Mouse (Mus musculus) heart, adult 8-10 months (tissue): ENCODE results near the gene Msl1. TPM values are rescaled to one million over a fixed set of nuclear protein-coding genes. Genes with fewer than 3 reads are reported as not detected.

Experiments
- DNase-seq: peaks from one replicate; pipeline ENCODE4 v3.0.0; 2022; ENCODE audit warnings: low spot score
- total RNA-seq, 4 experiments: library from RNA; stranded (reverse); gene quantifications; 2 replicates each; pipeline ENCODE4 v1.2.4; 2022

Gene Msl1
- total RNA-seq, 4 experiments from 2014 or later: 72.1 to 84.3 (median 78.7) TPM

DNA sequence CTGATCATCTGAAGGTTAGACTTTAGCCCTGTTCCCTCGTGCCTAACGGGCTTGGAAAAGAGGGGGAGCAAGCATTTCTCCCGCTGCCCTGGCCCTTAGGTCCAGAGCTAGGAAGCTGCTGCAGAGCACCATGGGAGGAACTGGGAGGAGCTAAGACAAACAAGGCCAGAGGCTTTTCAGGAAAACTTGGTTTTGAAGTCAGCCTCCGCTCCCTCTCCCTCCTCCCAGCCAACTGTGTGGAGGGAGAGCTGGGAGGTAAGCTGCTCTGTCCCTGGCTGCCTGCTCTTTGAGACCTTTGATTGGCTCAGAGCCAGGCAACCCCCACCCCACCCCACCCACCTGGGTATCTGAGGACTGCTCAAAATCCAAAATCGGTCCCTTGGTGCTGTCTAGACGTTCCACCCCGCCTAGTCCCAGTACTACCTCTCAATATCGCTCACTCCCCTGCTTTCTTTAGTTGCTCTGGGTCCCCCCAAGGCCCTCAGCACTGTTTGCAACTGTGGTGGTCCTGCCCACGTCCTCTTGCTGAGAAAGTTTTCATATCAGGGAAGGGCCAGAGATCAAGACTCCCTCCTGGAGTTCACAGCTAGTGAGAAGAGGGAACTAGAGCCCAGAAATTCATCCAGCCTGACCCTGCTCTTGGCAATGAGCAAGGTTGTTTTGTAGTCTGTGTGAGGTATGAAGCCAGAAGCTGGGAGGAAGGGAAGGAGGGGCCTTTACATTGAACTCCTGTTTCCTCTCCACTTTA, 18.3 kb upstream of the Msl1 start:
- DNase-seq: peak; percentile 87

- DNase-seq: no peak
Observed at GRCm38 (mm10) chr11:98777888-98778287, 17.4 kb upstream of the Msl1 start.

DNA sequence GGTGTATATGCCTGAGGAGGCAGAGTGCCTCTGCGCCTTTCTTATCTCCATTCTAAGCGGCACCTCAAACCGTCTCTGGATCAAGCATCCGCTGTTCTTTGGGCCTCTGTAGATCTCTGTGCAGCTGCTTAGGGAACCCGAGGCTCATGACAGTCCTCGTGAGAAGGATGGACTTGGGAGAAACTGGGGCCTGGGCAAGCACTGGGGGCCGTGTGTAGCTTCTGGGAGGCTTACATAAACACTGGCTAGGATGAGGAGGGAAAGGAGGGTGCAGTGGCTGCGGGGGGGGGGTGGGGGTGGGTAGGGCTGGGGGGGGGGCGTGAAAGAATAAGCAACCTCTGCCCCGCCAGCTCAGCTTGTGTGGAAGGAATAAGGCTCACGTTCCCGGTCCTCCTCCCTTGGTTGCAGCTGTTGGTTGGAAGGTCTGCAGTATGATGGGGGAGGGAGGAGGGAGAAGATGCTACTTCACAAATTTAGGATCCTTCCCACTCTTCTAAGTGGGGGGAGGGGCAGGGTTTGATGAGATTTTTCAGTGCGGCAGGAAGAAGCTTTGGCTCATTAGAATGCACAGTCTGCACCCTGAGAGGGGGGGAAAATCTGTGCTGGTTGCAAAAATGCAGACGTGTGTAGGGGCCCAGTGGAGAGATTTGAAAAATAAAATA, 13.3 kb upstream of the Msl1 start:
- no peak for DNase-seq

GRCm38 (mm10) chr11:98782651-98783235, 12.6 kb upstream of the Msl1 start:
- DNase-seq: no peak

- DNase-seq: peak; percentile 98
Observed at GRCm38 (mm10) chr11:98783236-98783696, 12.1 kb upstream of the Msl1 start.

DNA sequence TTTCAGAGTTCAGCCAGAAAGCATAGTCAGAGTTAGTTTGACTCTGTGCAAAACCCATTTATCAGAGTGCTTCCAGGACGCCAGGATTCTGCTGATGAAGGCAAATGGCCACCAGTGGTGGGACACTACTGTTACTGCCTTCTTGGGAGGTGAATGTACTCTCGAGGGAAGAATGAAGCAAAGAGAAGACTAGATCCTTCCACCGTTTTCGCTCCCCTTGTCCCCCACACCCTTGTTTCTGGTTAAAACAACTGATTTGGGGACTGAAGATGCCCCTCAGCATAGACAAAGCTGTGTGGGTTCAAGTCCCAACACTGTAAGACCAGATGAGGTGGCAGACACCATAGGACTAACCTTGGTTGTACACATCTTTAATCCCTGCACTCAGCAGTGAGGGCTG, 11.2 kb upstream of the Msl1 start:
- no peak for DNase-seq

DNA sequence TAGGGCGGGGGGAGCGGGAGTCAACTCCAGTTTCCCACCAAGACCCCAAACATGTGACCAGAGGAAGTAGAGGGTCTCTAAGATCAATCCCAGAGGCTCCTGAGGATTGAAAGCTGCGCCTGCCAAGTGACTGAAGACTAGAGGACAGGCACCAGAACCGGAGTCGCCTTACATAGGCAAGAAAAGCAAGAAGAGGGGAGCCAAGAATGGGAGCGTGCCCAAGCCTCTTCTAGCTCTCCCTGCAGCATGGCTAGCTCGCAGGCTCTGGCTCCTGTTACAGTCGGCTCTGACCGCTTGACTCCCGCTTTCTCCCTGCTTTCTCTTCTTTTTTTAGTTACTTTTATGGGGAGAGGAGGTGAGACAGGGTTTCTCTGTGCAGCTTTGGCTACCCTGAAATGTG, 10.1 kb upstream of the Msl1 start:
- DNase-seq: no peak

- DNase-seq: peak; percentile 93
Observed at GRCm38 (mm10) chr11:98785772-98786281, 9.5 kb upstream of the Msl1 start.

DNA sequence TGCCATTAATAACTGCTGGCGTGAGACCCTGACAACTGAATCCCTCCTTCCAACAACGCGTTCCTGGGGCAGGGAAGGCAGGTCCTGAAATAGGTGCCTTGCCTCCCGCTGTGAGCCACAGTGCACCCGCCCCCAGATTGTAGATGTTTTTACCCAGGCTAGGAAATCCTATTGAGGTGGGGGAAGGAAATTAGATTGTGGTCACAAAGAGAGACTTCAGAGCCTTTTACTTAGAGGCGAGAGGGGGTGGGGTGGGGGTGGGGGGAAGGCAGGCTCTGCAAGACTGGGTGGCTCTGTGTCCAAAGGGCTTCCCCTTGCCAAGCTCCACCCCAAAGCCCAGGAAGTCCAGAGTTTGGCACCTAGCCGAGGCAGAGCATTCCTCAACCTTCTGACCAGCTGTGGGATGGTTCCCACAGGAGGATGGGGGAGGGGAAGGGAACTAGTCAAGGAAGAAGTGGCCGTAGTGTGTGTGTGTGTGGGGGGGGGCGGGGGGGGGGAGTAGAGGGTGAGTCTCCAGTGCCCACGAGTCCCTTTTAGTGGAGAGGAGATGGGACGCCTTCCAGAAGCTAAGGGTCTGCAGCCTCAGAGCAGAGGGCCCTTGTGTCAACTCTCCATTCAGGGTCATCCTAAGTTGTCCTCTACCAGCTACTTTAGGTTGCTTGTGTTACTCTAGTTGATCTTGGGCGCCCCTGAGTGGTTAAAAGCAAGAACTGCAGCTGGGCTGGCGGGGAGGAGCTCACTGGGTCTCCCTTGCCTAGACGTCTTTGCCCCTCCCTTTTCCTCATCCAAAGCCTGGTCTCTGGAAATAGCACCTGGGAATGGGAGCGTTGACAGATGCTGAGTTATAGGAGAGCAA, 8.7 kb upstream of the Msl1 start:
- peak; percentile 100 for DNase-seq

DNA sequence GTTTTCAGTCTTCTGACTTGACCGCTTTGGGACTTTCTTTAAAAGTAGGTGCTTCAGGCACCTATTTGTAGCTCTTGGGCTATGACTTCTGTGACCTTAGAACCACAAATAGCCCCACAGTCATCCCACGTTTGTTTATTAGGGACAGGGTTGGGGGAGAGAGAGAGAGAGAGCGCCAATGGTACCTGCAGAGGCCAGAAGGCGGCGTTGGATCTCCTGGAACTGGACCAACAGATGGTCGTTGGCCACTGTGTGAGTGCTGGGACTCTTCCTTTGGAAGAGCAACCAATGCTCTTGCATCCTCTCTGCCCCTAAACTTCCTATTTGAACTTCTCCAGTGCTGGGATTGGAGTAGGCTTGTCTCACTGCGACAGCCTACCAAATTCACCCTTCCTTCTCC, 8.1 kb upstream of the Msl1 start:
- DNase-seq: no peak

- DNase-seq: no peak
Observed at GRCm38 (mm10) chr11:98787691-98788090, 7.6 kb upstream of the Msl1 start.

DNA sequence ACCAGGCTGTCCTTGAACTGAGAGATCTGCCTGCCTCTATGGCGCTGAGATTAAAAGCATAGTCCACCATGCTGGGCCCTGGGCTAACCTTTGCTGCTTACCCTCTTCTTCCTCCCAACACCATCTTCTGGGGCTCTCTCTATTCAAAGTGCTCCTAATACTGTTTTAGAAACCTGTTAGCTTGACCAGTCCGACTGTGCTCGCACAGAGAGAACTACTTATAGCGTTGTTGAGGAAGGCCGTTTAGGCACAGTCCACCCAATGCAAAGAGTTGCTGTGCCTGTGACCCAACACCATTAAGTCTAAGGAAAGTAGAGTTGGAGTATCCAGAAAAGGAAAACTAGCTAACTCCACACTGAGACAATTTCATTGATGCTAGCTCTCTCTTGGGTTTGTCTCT, 7.2 kb upstream of the Msl1 start:
- DNase-seq: no peak

- peak; percentile 97 for DNase-seq
Observed at GRCm38 (mm10) chr11:98788550-98789218, 6.6 kb upstream of the Msl1 start.

DNA sequence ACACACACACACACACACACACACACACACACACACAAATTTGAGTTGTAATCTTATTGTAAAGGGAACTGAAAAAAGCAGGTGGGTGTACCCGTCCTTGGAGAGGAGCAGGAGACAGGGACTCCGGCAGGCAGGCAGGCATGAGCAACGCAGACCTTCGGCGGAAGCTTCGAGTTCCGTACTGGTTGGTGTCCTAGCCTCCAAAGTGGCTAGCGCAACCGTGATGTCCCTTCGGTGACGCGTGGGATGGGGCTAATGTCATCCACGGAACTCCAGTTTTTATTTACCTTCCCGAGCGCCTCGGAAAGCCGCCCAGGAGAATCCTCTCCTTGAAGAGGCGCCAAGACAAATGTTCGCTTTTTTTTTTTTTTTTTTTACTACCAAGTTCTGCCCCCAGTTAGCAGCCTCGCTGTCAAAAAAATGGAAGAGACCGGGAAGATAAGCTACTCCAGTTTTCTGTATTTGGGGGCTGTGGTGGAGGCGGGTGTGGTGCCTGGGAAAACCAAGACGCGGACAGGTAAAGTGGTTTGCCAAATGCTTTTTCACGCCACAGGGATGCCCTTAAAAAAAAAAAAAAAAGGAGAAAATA, 6.0 kb upstream of the Msl1 start:
- no peak for DNase-seq

- DNase-seq: no peak
Observed at GRCm38 (mm10) chr11:98789824-98790223, 5.5 kb upstream of the Msl1 start.

- DNase-seq: no peak
Observed at GRCm38 (mm10) chr11:98790631-98791205, 4.6 kb upstream of the Msl1 start.

DNA sequence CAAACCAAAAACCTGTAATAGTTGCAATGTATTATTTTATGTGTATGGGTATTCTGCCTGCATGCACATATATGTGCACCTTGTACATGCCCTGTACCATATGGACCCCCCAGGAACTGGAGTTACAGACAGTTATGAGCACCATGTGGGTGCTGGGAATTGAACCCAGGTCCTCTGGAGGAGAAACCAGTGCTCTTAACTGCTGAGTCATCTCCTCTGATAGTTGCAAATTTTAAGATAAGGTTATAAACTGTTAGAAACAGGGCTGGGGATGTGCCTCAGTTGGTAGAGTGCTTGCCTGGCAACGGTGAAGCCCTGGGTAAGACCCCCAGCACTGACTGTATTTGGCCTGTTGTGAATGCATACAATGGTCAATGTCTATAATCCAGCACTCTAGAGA, 3.9 kb upstream of the Msl1 start:
- no peak for DNase-seq

DNA sequence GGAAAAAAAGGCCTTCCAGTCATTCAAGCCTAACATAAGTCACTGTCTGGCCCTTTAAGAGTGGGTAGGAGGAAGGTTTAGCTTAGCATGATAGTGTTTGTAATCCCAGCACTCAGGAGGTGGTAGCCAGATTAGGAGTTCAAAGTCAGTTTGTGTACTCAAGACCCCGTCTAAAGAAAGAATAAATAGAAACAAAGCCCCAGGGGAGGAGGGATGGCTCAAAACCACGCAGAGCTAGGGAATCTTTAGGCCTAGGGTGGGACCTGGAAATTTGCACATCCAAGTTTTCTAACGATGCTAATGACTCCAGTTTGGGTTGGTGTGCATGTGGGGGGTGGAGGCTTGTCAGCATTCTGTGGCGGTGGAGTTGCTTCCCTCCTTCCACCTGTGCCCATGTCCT, 3.2 kb upstream of the Msl1 start:
- no peak for DNase-seq

GRCm38 (mm10) chr11:98794469-98795014, 774 bp upstream of the Msl1 start:
- peak; percentile 75 for DNase-seq
